Mouse (Mus musculus) midbrain, embryonic 13.5 days (tissue): ENCODE results near the gene Rora. TPM values are rescaled to one million over a fixed set of nuclear protein-coding genes. Genes with fewer than 3 reads are reported as not detected.

ENCODE experiments used
- ATAC-seq: fragments of 200-750 bp; cut with Nextera tagmentation; 2 replicates; pipeline ENCODE4 v1.8.0; 2017; ENCODE audit warnings: mild to moderate bottlenecking, moderate TSS enrichment, moderate library complexity
- H3K27ac ChIP-seq: fragments of 300-500 bp; sonication (generic); 2 replicates; pipeline ENCODE4 v1.5.1; 2015; ENCODE audit warnings: inconsistent platforms, mild to moderate bottlenecking, moderate library complexity
- H3K27me3 ChIP-seq: fragments of 300-500 bp; sonication (generic); 2 replicates; pipeline ENCODE4 v1.6.1; 2015; ENCODE audit warnings: mild to moderate bottlenecking, inconsistent platforms
- H3K36me3 ChIP-seq: fragments of 300-500 bp; sonication (generic); 2 replicates; pipeline ENCODE4 v1.6.1; 2015; ENCODE audit warnings: mild to moderate bottlenecking, inconsistent platforms
- H3K4me1 ChIP-seq: fragments of 300-500 bp; sonication (generic); replicated peaks from 2 replicates; pipeline ENCODE4 v1.6.1; 2015; ENCODE audit warnings: inconsistent platforms
- H3K4me2 ChIP-seq: fragments of 300-500 bp; sonication (generic); replicated peaks from 2 replicates; pipeline ENCODE4 v1.6.1; 2015; ENCODE audit warnings: moderate library complexity, mild to moderate bottlenecking, inconsistent platforms
- H3K4me3 ChIP-seq: fragments of 300-500 bp; sonication (generic); replicated peaks from 2 replicates; pipeline ENCODE4 v1.5.1; 2015; ENCODE audit warnings: mild to moderate bottlenecking, inconsistent platforms
- H3K9ac ChIP-seq: fragments of 300-500 bp; sonication (generic); replicated peaks from 2 replicates; pipeline ENCODE4 v1.6.1; 2015; ENCODE audit warnings: mild to moderate bottlenecking, inconsistent platforms
- H3K9me3 ChIP-seq: fragments of 300-500 bp; sonication (generic); 2 replicates; pipeline ENCODE4 v1.6.1; 2016; ENCODE audit warnings: mild to moderate bottlenecking, inconsistent platforms
- WGBS: fragments of 180-500 bp; shearing (Covaris S2); methylation state at CpG from one replicate; pipeline ENCODE4 v1.1.7; 2015; 5-methylcytosine and 5-hydroxymethylcytosine counted together
- polyA plus RNA-seq: library from polyadenylated mRNA; unstranded; fragments of >200 nt; fragmentation: Nextera tagmentation; extraction: Ambion mirVana; gene quantifications from 2 replicates; pipeline ENCODE4 v1.2.1, GENCODE M21; 2015

Gene Rora
- polyA plus RNA-seq, 1 experiment from 2014 or later = 21.0 TPM

GRCm38 (mm10) chr9:68724636-68725285, 71.2 kb downstream of the Rora start:
- no peak overlapping the region for H3K27ac ChIP-seq
- no peaks in the 10 kb centered on the region for H3K27me3 ChIP-seq
- H3K4me1 ChIP-seq = no peaks in the 10 kb centered on the region
- no peaks in the 10 kb centered on the region for H3K36me3 ChIP-seq
- WGBS = 88% methylated on average over 8 of the region's 8 CpGs
- no peak overlapping the region for H3K4me2 ChIP-seq
- H3K9me3 ChIP-seq = no peaks in the 10 kb centered on the region
- no peak for ATAC-seq
- H3K4me3 ChIP-seq = no peak overlapping the region
- H3K9ac ChIP-seq = no peak overlapping the region

GRCm38 (mm10) chr9:68727166-68727855, 73.7 kb downstream of the Rora start:
- no peaks in the 10 kb centered on the region for H3K4me1 ChIP-seq
- H3K27ac ChIP-seq = no peak overlapping the region
- 84% methylated on average over 11 of the region's 11 CpGs for WGBS
- 0 out of 2 replicates have a peak, but pooled peaks cover 1% of the 10 kb centered on the region for H3K36me3 ChIP-seq
- no peak overlapping the region for H3K4me2 ChIP-seq
- H3K9me3 ChIP-seq = peaks cover 1% of the 10 kb centered on the region; the same call in 1 of the 2 replicates
- H3K27me3 ChIP-seq = no peaks in the 10 kb centered on the region
- H3K9ac ChIP-seq = no peak overlapping the region
- H3K4me3 ChIP-seq = no peak overlapping the region
- no peak for ATAC-seq

GRCm38 (mm10) chr9:68731438-68731837, 77.9 kb downstream of the Rora start:
- Histone ChIP-seq H3K36me3 (0 out of 2 replicates have a peak, but pooled peaks cover 3% of the 10 kb centered on the region), H3K4me1 (no peaks in the 10 kb centered on the region), H3K9ac (no peak overlapping the region), H3K4me2 (no peak overlapping the region), H3K4me3 (no peak overlapping the region), H3K27me3 (no peaks in the 10 kb centered on the region), H3K9me3 (peaks cover 3% of the 10 kb centered on the region; the same call in 1 of the 2 replicates), H3K27ac (no peak overlapping the region)
- ATAC-seq = no peak
- 85% methylated on average over 1 of the region's 1 CpGs for WGBS

- 77% methylated on average over 4 of the region's 4 CpGs for WGBS
- no peaks in the 10 kb centered on the region for H3K27me3 ChIP-seq
These were observed 79.3 kb downstream of the Rora start for GRCm38 (mm10) chr9:68732929-68733328.

GRCm38 (mm10) chr9:68735886-68736285, 82.3 kb downstream of the Rora start:
- H3K27ac ChIP-seq = no peak overlapping the region
- no peak for ATAC-seq
- WGBS = 90% methylated on average over 5 of the region's 5 CpGs

More at GRCm38 (mm10) chr9:68732929-68733328, 79.3 kb downstream of the Rora start:
- H3K4me1 ChIP-seq = peaks cover 7% of the 10 kb centered on the region; the same call in 1 of the 2 replicates
- no peak overlapping the region for H3K4me3 ChIP-seq
- ATAC-seq = no peak
- H3K27ac ChIP-seq = no peak overlapping the region
- H3K9me3 ChIP-seq = peaks cover 3% of the 10 kb centered on the region; the same call in 1 of the 2 replicates
- 0 out of 2 replicates have a peak, but pooled peaks cover 3% of the 10 kb centered on the region for H3K36me3 ChIP-seq
- no peak overlapping the region for H3K4me2 ChIP-seq
- H3K9ac ChIP-seq = no peak overlapping the region

GRCm38 (mm10) chr9:68737197-68737736, 83.7 kb downstream of the Rora start:
- Histone ChIP-seq H3K4me2 (no peak overlapping the region), H3K9me3 (peaks cover 2% of the 10 kb centered on the region; the same call in 1 of the 2 replicates), H3K4me3 (no peak overlapping the region), H3K36me3 (0 out of 2 replicates have a peak, but pooled peaks cover 2% of the 10 kb centered on the region), H3K27me3 (no peaks in the 10 kb centered on the region), H3K27ac (0 out of 2 replicates have a peak overlapping the region, but pooled peaks have one; percentile 19), H3K4me1 (peaks cover 7% of the 10 kb centered on the region; the same call in 1 of the 2 replicates), H3K9ac (no peak overlapping the region)
- no peak for ATAC-seq
- 79% methylated on average over 9 of the region's 9 CpGs for WGBS

More at GRCm38 (mm10) chr9:68735886-68736285, 82.3 kb downstream of the Rora start:
- H3K4me2 ChIP-seq = no peak overlapping the region
- no peaks in the 10 kb centered on the region for H3K27me3 ChIP-seq
- H3K4me3 ChIP-seq = no peak overlapping the region
- H3K9me3 ChIP-seq = peaks cover 3% of the 10 kb centered on the region; the same call in 1 of the 2 replicates
- peaks cover 7% of the 10 kb centered on the region; the same call in 1 of the 2 replicates for H3K4me1 ChIP-seq
- 0 out of 2 replicates have a peak, but pooled peaks cover 3% of the 10 kb centered on the region for H3K36me3 ChIP-seq
- H3K9ac ChIP-seq = no peak overlapping the region

- ATAC-seq = no peak
These were observed 92.5 kb downstream of the Rora start for GRCm38 (mm10) chr9:68745931-68746646.

GRCm38 (mm10) chr9:68756976-68757375, 103.4 kb downstream of the Rora start:
- 66% methylated on average over 2 of the region's 2 CpGs for WGBS
- H3K27ac ChIP-seq = no peak overlapping the region
- H3K4me1 ChIP-seq = peaks cover 37% of the 10 kb centered on the region
- no peak for ATAC-seq
- H3K4me3 ChIP-seq = no peak overlapping the region
- H3K27me3 ChIP-seq = no peaks in the 10 kb centered on the region
- H3K36me3 ChIP-seq = no peaks in the 10 kb centered on the region
- H3K9ac ChIP-seq = no peak overlapping the region
- peaks cover 4% of the 10 kb centered on the region; the same call in 1 of the 2 replicates for H3K9me3 ChIP-seq
- no peak overlapping the region for H3K4me2 ChIP-seq

More at GRCm38 (mm10) chr9:68745931-68746646, 92.5 kb downstream of the Rora start:
- Histone ChIP-seq H3K4me1 (no peaks in the 10 kb centered on the region), H3K27me3 (no peaks in the 10 kb centered on the region; the same call in 1 of the 2 replicates), H3K36me3 (no peaks in the 10 kb centered on the region), H3K9ac (no peak overlapping the region), H3K4me3 (no peak overlapping the region), H3K9me3 (no peaks in the 10 kb centered on the region), H3K4me2 (no peak overlapping the region), H3K27ac (no peak overlapping the region)
- WGBS = 85% methylated on average over 11 of the region's 11 CpGs

GRCm38 (mm10) chr9:68759324-68759723, 105.7 kb downstream of the Rora start:
- Histone ChIP-seq H3K27me3 (no peaks in the 10 kb centered on the region), H3K9ac (no peak overlapping the region), H3K4me1 (peaks cover 42% of the 10 kb centered on the region), H3K4me3 (no peak overlapping the region), H3K4me2 (no peak overlapping the region), H3K9me3 (peaks cover 4% of the 10 kb centered on the region; the same call in 1 of the 2 replicates), H3K36me3 (no peaks in the 10 kb centered on the region), H3K27ac (no peak overlapping the region)
- WGBS = 71% methylated on average over 8 of the region's 8 CpGs
- ATAC-seq = no peak

GRCm38 (mm10) chr9:68760329-68760728, 106.7 kb downstream of the Rora start:
- H3K4me1 ChIP-seq = peaks cover 36% of the 10 kb centered on the region
- H3K4me2 ChIP-seq = no peak overlapping the region
- no peak overlapping the region for H3K9ac ChIP-seq
- H3K36me3 ChIP-seq = no peaks in the 10 kb centered on the region
- H3K4me3 ChIP-seq = no peak overlapping the region
- H3K27me3 ChIP-seq = no peaks in the 10 kb centered on the region
- H3K9me3 ChIP-seq = peaks cover 4% of the 10 kb centered on the region; the same call in 1 of the 2 replicates
- WGBS = 85% methylated on average over 4 of the region's 4 CpGs
- no peak for ATAC-seq
- no peak overlapping the region for H3K27ac ChIP-seq

GRCm38 (mm10) chr9:68760876-68761275, 107.3 kb downstream of the Rora start:
- Histone ChIP-seq H3K4me3 (no peak overlapping the region), H3K4me2 (no peak overlapping the region), H3K9me3 (peaks cover 4% of the 10 kb centered on the region; the same call in 1 of the 2 replicates), H3K4me1 (peaks cover 31% of the 10 kb centered on the region), H3K27ac (no peak overlapping the region), H3K27me3 (no peaks in the 10 kb centered on the region), H3K36me3 (no peaks in the 10 kb centered on the region), H3K9ac (no peak overlapping the region)
- no peak for ATAC-seq
- WGBS = 63% methylated on average over 3 of the region's 3 CpGs
